Mouse (Mus musculus): ENCODE results near the gene Nkx2-5.

The Nkx2-5 gene

DNA sequence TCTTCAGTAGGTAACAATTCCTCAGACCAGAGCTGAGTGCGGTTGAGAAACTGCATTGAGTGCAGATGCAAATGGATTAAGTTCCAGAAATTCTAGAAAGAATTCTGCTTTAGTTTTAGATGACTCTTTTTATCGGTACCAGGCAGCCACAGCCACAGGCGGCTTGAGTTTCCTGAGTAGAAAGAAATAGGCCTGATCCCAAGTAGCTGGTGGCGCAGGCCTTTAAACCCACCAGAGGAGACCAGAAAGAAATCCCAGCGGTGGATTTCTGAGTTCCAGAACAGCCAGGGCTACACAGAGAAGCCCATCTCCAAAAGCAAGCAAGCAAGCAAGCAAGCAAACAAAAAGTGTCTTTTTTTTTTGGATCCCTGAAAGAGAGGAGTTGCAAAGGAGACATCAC is 8.4 kb downstream of the Nkx2-5 start:
- no peak for DNase-seq

DNA sequence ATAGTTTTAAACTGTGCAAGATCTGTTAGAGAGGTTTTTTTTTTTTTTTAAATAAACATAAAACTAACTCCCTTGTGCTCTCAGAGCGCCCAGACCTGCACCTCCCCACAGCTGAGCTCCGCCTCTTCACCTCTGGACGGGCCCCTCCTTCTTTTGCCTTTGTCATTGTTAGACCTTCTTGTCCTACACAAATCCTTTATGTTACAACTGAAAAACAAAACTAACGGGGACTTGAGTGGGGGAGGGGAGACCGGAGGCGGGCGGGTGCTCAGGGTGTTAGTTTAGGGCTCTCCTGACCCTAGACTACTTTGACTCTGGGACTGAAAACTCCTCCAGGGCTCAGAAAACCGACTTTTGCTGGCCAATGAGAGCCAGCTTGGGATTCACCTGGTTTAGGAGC is 8.9 kb downstream of the Nkx2-5 start:
- DNase-seq = no peak

GRCm38 (mm10) chr17:26834966-26835755 is 9.6 kb downstream of the Nkx2-5 start:
- no peak for DNase-seq

- no peak for DNase-seq
Observed at GRCm38 (mm10) chr17:26834302-26834965, 10.4 kb downstream of the Nkx2-5 start.

DNA sequence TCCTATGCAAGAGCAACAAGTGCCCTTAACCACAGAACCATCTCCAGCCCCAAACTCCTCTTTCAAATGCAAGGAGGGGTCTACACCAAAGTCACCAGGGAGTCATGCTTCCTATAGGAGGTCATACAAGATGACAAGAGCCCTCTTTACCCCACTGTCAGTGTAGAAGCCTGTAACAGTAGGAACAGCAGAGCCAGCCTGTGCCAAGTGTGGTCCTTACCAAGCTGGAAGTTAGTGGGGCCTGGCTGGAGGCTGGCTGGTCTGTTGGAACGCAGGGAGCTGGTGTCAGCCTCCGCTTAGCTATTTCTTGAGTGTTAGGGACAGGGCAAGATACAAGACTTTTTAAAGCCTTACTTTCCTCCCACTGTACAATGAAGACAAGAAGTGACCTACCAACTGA is 11.0 kb downstream of the Nkx2-5 start:
- DNase-seq = no peak

DNA sequence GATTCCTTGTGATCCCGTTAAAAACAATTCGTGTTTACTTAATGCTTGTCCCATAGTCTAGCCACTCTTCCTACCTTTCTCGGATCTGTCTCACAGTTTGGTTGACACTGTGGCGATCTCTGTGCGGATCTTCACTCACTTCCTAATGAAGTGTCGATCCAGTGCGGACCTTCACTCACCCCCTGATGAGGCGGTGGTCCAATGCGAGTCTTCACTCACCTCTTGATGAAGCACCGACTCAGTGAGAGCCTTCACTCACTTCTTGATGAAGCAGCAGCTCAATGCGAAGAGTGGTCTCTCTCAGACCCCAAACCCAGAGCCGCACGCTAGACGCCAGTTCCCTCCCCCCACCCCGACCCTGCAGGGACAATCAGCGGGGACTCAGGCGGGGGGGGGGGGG is 18.7 kb downstream of the Nkx2-5 start:
- no peak for DNase-seq

DNA sequence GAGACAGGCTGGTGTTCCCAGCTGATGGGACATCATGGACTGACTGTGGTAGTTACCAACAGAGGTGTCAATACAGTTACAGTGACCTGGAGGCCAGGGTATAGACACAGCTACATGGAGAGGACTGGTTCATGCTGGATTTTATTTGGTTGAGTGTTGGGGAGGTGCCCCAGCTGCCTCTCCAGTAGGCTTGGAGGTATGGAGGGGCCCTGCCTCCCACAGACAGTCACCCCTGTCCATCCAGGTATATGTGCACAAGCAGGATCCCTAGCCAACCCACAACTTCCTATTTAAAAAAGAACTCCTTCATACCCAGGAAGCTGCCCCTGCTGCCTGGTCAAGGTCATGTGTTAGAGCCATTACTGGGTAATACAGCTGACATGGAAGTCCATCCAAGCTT is 27.0 kb downstream of the Nkx2-5 start:
- DNase-seq = no peak

DNA sequence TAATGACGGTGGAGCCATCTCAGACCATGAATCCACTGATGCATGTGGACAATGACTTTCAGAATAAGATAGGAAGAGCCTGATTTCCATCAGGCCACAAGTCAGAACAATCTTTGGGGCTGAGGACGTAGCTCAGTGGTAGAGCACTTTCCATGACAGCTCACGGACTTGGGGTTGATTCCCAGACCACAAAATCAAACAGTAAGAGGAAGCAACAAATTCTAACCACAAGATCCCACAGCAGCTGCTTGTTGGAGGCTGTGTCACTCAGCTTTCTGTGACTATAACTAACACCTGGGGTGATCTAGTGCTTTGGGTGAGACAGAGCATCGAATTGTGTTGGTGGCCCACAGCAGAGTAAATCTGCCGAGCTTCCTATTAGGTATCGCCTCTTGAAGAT is 28.0 kb downstream of the Nkx2-5 start:
- no peak for DNase-seq

DNA sequence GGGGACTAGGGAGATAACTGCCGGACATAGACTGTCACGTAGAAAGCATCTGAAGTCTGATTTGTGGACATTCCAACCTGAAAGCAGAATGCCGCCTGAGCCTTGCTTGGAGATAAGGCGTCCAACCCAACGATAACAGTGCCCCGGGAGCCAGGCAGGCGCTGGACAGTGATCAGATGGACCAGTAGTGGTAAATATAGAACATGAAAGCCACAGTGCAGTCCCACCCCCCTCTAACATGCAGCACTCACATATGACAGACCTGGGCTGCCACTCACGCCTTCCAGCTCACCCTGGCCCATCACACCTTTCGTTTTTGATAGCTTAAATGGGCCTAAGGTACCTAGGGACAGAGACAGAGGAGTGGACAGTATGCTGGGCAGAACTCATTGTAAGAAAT is 31.3 kb downstream of the Nkx2-5 start:
- no peak for DNase-seq

GRCm38 (mm10) chr17:26812607-26813006 is 32.2 kb downstream of the Nkx2-5 start:
- DNase-seq = no peak

GRCm38 (mm10) chr17:26802886-26803285 is 41.9 kb downstream of the Nkx2-5 start:
- DNase-seq = no peak

DNA sequence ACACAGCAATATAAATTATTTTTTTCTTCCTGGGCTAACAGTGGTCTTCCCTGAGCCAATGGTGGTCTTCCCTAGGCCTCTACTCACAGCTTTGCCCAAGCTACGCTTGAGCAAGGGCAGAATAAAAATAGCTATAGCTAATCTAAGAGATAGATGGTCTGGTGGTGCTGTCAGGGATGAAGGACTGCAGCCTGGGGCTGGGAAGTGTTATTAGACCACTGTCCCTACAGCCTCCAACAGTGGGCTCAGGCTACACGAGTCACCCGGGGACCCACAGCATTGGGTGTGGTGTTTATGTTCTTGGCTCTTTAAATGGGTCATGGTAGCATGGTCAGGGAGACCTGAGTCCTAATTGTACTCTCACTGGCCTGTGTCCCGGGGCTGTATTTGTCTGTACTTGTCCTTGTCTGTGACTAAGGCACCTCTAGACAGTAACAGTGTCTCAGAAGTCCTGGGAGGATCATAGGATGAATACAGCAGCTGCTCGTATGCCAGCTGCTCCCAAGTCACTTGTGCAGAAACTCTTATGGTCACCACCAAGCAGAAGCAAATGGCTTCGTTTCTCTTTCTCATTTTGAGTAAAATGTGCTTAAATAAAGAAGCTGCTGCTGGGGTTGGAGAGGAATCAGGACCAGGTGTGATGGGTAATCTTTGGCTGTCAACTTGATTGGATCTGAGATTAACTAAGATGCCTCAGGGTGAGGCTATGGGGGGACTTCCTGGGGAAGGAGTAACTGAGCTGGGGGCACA is 47.3 kb downstream of the Nkx2-5 start:
- no peak for DNase-seq

- DNase-seq = no peak
Observed at GRCm38 (mm10) chr17:26795386-26795785, 49.4 kb downstream of the Nkx2-5 start.

GRCm38 (mm10) chr17:26794744-26795143 is 50.1 kb downstream of the Nkx2-5 start:
- peak; percentile 70 for DNase-seq

GRCm38 (mm10) chr17:26793068-26793765 is 51.6 kb downstream of the Nkx2-5 start:
- DNase-seq = no peak

GRCm38 (mm10) chr17:26792096-26792495 is 52.7 kb downstream of the Nkx2-5 start:
- no peak for DNase-seq

- no peak for DNase-seq
Observed at GRCm38 (mm10) chr17:26791580-26791979, 53.2 kb downstream of the Nkx2-5 start.

- DNase-seq = peak; percentile 68
Observed at GRCm38 (mm10) chr17:26790269-26791214, 54.3 kb downstream of the Nkx2-5 start.

- peak; percentile 36 to 47 for DNase-seq
Observed at GRCm38 (mm10) chr17:26789460-26790268, 55.1 kb downstream of the Nkx2-5 start.

DNA sequence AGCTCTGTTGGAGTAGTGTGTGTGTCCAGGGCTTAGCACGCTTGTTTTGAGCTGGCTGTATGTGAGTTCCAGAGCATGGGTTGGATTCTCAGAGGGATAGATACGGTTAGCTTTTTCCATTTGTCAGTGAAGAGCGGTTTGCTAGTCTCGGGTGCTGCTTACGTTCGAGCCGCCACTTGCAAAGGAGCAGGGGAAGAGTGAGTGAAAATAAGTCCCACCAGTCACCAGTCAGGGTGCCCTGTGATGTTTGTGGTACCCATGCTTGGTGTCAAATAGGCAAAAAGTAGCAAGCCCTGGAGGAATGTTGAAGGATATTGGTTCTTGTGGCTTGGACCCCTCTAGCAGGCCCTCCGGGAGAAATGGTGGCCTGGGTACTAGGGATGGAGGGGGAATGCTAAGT is 55.8 kb downstream of the Nkx2-5 start:
- DNase-seq = no peak

Data from B cell, adult 2 months (primary cell).